Mouse (Mus musculus): ENCODE measurements around the gene Macrod2.

DNA sequence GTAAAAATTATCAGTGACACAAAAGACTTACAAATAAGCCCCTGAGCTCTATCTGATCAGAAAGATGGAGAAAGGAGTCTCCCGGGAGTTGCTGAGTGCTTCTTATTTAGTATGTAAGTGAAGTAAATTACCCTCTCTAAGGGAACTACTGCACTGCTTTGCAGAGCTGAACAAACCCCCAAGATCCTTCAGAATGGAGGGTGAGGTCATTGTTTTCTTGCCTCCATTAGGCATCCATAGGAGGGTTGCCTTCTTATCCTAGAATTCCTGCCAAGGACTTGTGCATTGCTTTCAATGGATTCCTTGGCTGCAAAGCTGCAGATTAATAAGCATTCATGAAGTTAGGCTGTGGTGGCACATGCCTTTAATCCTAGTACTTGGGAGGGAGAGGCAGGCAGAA lies 470.5 kb downstream of the Macrod2 start:
- TF ChIP-seq MAX (IDR thresholded peaks at IDR 0.05) (no peak), CTCF (IDR thresholded peaks at IDR 0.05; ENCODE audit: control insufficient read depth, insufficient read depth, insufficient read length) (no peak)

Measured in C2C12 (cell line).